Mouse (Mus musculus): Measurements from ENCODE around the gene Phka1. TPM values are rescaled to one million over a fixed set of nuclear protein-coding genes. Genes with fewer than 3 reads are reported as not detected.
A peak's percentile ranks its signal among the peaks of the same experiment; 100 is the strongest.
"Not testable (repeated sequence)": the region's sequence is repeated elsewhere in the genome, so short reads cannot be mapped to it uniquely, and the experiment has no call there.

Phka1 gene
- 0.71 and 1.1 TPM in 2 replicates for polyA plus RNA-seq (2015; fragmentation: Nextera tagmentation; extraction: Ambion mirVana)

DNA sequence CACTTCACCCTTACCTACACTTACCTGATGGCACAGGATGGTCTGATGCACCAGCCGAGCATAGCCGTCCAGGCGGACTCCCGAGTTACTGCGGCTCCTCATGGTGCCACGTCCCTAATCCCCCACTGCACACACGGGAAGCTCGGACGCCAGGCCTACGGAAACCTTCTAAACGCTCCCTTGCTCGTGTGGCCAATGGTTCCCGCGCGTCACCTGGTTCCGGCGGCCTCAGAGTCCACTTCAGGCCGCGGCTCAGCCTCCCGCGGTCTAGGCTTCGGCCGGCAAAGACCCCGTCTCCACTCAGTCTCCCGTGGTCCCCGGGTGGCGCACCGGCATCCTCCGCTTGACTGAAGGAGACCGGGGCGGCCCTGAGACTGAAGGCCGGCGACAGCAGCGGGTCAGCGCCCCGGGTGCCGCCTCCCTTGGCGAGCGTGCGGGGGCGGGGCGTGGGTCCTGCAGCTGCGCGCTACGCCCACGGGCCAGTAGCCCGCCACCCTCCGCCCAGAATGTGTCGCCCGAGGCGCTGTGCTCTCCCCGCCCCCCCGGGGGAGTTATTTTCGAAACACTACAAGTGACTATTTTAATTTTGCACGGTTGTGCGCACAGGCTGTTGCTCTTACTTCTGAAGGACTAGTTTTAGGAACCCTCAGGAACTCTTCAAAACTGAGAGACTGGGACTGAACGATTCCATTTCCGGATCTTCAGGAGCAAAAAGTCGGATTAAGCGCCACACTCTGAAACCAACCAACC lies at the start of gene Phka1:
TSS of gene Phka1 (minus strand) at position 424 of the 750 bp plus-strand sequence.
- Histone ChIP-seq H3K27ac (ENCODE audit: low read length) (no peak within 1 kb of the TSS), H3K9ac (ENCODE audit: low read depth, low read length) (peak within 1 kb of the TSS; percentile 7; the same call in 1 of the 2 replicates), H3K4me2 (ENCODE audit: low read depth, low read length) (peak within 1 kb of the TSS; percentile 62), H3K36me3 (ENCODE audit: control insufficient read depth, insufficient read depth) (no peaks in the 10 kb centered on the region), H3K4me1 (ENCODE audit: control insufficient read depth, low read depth, low read length) (no peaks in the 10 kb centered on the region), H3K27me3 (ENCODE audit: control insufficient read depth, insufficient read depth, low read depth, low read length) (peaks cover 8% of the 10 kb centered on the region), H3K9me3 (replicated peaks; ENCODE audit: control insufficient read depth, low read length) (no peaks in the 10 kb centered on the region), H3K4me3 (ENCODE audit: low read depth, low read length) (peak within 1 kb of the TSS; percentile 60)
- WGBS (ENCODE audit: insufficient replicate concordance), result 24% methylated on average over 60 of the region's 60 CpGs
- peak; percentile 79 for ATAC-seq (ENCODE audit: low read depth)

GRCm38 (mm10) chrX:102689252-102689651 lies 45.2 kb upstream of the Phka1 start:
- WGBS (ENCODE audit: insufficient replicate concordance), result 14% methylated on average over 3 of the region's 4 CpGs
- H3K9ac ChIP-seq (ENCODE audit: low read depth, low read length); H3K36me3 ChIP-seq (ENCODE audit: control insufficient read depth, insufficient read depth); H3K27ac ChIP-seq (ENCODE audit: low read length); ATAC-seq (ENCODE audit: low read depth); H3K4me1 ChIP-seq (ENCODE audit: control insufficient read depth, low read depth, low read length); H3K9me3 ChIP-seq (replicated peaks; ENCODE audit: control insufficient read depth, low read length); H3K27me3 ChIP-seq (ENCODE audit: control insufficient read depth, insufficient read depth, low read depth, low read length); H3K4me3 ChIP-seq (ENCODE audit: low read depth, low read length); H3K4me2 ChIP-seq (ENCODE audit: low read depth, low read length): not testable (repeated sequence)

DNA sequence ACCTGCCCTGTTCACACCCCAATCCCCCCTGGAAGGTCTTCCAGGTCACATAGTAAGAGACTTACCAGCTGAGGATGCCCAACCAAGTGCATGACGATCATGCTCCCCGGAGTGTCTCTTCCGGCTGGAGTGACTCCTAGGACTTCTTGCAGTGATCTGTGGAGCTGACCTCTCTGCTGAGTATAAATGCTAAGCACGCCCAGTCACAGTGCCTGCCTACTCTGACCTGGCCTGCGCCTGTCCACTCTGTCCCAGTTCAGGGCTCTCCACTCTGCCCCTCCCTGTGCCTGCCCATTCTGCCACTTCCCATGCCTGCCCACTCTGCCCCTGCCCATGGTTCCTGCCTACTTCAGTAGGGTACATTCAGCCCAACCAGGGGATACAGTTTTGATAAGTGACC lies 42.8 kb upstream of the Phka1 start, which contains the start of gene Gm3880:
TSS of gene Gm3880 (minus strand) at position 101 of the 400 bp plus-strand sequence.
- H3K27me3 ChIP-seq (ENCODE audit: control insufficient read depth, insufficient read depth, low read depth, low read length); ATAC-seq (ENCODE audit: low read depth); H3K4me3 ChIP-seq (ENCODE audit: low read depth, low read length); H3K4me1 ChIP-seq (ENCODE audit: control insufficient read depth, low read depth, low read length); H3K9me3 ChIP-seq (replicated peaks; ENCODE audit: control insufficient read depth, low read length); H3K9ac ChIP-seq (ENCODE audit: low read depth, low read length); H3K27ac ChIP-seq (ENCODE audit: low read length); H3K36me3 ChIP-seq (ENCODE audit: control insufficient read depth, insufficient read depth); H3K4me2 ChIP-seq (ENCODE audit: low read depth, low read length): not testable (repeated sequence)
- 70% methylated on average over 4 of the region's 5 CpGs for WGBS (ENCODE audit: insufficient replicate concordance)

DNA sequence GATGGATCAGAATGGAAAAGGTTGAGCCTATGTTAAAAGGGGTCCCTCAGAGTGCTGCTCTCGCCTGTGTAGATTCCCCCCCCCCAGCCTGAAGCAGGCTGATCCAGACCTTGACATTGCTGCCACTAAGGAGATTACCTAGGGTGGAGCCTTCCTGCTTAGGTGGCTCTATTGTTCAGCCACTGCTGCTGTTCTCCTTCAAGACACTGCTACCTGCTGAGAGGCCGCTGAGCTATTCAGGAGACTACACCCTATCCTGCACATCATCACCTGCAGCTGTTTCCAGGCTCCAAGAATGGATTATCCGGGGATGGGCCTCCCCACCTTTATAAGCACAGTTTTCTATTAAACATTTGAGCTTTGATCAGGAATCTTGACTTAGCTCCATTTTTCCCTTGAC lies 40.7 kb upstream of the Phka1 start:
- H3K4me2 ChIP-seq (ENCODE audit: low read depth, low read length); H3K9me3 ChIP-seq (replicated peaks; ENCODE audit: control insufficient read depth, low read length); ATAC-seq (ENCODE audit: low read depth); H3K27ac ChIP-seq (ENCODE audit: low read length); H3K9ac ChIP-seq (ENCODE audit: low read depth, low read length); H3K4me1 ChIP-seq (ENCODE audit: control insufficient read depth, low read depth, low read length); H3K4me3 ChIP-seq (ENCODE audit: low read depth, low read length); H3K27me3 ChIP-seq (ENCODE audit: control insufficient read depth, insufficient read depth, low read depth, low read length); H3K36me3 ChIP-seq (ENCODE audit: control insufficient read depth, insufficient read depth): not testable (repeated sequence)
- WGBS (ENCODE audit: insufficient replicate concordance), result 50% methylated on average over 3 of the region's 3 CpGs

GRCm38 (mm10) chrX:102666641-102667040 lies 22.6 kb upstream of the Phka1 start:
- no peak for ATAC-seq (ENCODE audit: low read depth)
- Histone ChIP-seq H3K4me1 (ENCODE audit: control insufficient read depth, low read depth, low read length) (no peaks in the 10 kb centered on the region), H3K4me2 (ENCODE audit: low read depth, low read length) (no peak overlapping the region), H3K9ac (ENCODE audit: low read depth, low read length) (no peak overlapping the region), H3K27ac (ENCODE audit: low read length) (no peak overlapping the region), H3K36me3 (ENCODE audit: control insufficient read depth, insufficient read depth) (no peaks in the 10 kb centered on the region), H3K27me3 (ENCODE audit: control insufficient read depth, insufficient read depth, low read depth, low read length) (no peaks in the 10 kb centered on the region), H3K4me3 (ENCODE audit: low read depth, low read length) (no peak overlapping the region), H3K9me3 (replicated peaks; ENCODE audit: control insufficient read depth, low read length) (no peaks in the 10 kb centered on the region)
- 36% methylated on average over 2 of the region's 2 CpGs for WGBS (ENCODE audit: insufficient replicate concordance)

- Histone ChIP-seq H3K27me3 (ENCODE audit: control insufficient read depth, insufficient read depth, low read depth, low read length) (no peaks in the 10 kb centered on the region), H3K27ac (ENCODE audit: low read length) (no peak overlapping the region), H3K4me1 (ENCODE audit: control insufficient read depth, low read depth, low read length) (no peaks in the 10 kb centered on the region), H3K4me2 (ENCODE audit: low read depth, low read length) (no peak overlapping the region), H3K36me3 (ENCODE audit: control insufficient read depth, insufficient read depth) (no peaks in the 10 kb centered on the region), H3K9ac (ENCODE audit: low read depth, low read length) (no peak overlapping the region), H3K4me3 (ENCODE audit: low read depth, low read length) (no peak overlapping the region), H3K9me3 (replicated peaks; ENCODE audit: control insufficient read depth, low read length) (no peaks in the 10 kb centered on the region)
- 22% methylated on average over 3 of the region's 3 CpGs for WGBS (ENCODE audit: insufficient replicate concordance)
- ATAC-seq (ENCODE audit: low read depth), result no peak
These were observed 16.7 kb upstream of the Phka1 start for GRCm38 (mm10) chrX:102660712-102661111.

DNA sequence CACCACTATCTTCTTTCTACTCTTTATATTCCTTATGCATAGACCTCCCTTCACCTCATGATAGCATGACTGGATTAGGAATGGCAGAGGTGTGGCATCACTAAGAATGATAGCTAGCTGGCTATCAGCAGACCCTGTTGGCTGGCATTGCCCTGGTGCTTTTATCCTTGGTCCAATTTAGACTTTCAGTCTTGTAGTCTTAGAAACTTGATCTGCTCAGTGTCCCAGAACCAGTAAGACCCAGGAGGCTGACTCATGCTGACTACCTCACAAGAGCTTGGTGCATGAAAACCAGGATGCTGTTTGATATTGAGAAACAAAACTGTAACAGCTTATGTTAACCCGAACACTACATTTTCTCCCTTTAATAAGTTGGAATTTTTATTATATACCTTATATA lies 1.6 kb upstream of the Phka1 start:
- no peak for ATAC-seq (ENCODE audit: low read depth)
- Histone ChIP-seq H3K27me3 (ENCODE audit: control insufficient read depth, insufficient read depth, low read depth, low read length) (peaks cover 8% of the 10 kb centered on the region), H3K4me2 (ENCODE audit: low read depth, low read length) (no peak overlapping the region), H3K9me3 (replicated peaks; ENCODE audit: control insufficient read depth, low read length) (no peaks in the 10 kb centered on the region), H3K27ac (ENCODE audit: low read length) (no peak overlapping the region), H3K4me1 (ENCODE audit: control insufficient read depth, low read depth, low read length) (no peaks in the 10 kb centered on the region), H3K36me3 (ENCODE audit: control insufficient read depth, insufficient read depth) (no peaks in the 10 kb centered on the region), H3K9ac (ENCODE audit: low read depth, low read length) (no peak overlapping the region), H3K4me3 (ENCODE audit: low read depth, low read length) (no peak overlapping the region)
- 49% methylated on average over 1 of the region's 1 CpGs for WGBS (ENCODE audit: insufficient replicate concordance)

GRCm38 (mm10) chrX:102645146-102645545 lies 1.1 kb upstream of the Phka1 start:
- 41% methylated on average over 6 of the region's 6 CpGs for WGBS (ENCODE audit: insufficient replicate concordance)
- peaks cover 8% of the 10 kb centered on the region for H3K27me3 ChIP-seq (ENCODE audit: control insufficient read depth, insufficient read depth, low read depth, low read length)
- H3K9me3 ChIP-seq (replicated peaks; ENCODE audit: control insufficient read depth, low read length), result no peaks in the 10 kb centered on the region
- no peaks in the 10 kb centered on the region for H3K36me3 ChIP-seq (ENCODE audit: control insufficient read depth, insufficient read depth)
- ATAC-seq (ENCODE audit: low read depth), result no peak
- H3K27ac ChIP-seq (ENCODE audit: low read length), result no peak overlapping the region
- H3K9ac ChIP-seq (ENCODE audit: low read depth, low read length), result no peak overlapping the region
- no peaks in the 10 kb centered on the region for H3K4me1 ChIP-seq (ENCODE audit: control insufficient read depth, low read depth, low read length)
- H3K4me3 ChIP-seq (ENCODE audit: low read depth, low read length), result peak overlapping the region; percentile 60; the same call in 1 of the 2 replicates
- H3K4me2 ChIP-seq (ENCODE audit: low read depth, low read length), result peak overlapping the region; percentile 62

- Histone ChIP-seq H3K4me3 (ENCODE audit: low read depth, low read length) (peak overlapping the region; percentile 60), H3K36me3 (ENCODE audit: control insufficient read depth, insufficient read depth) (no peaks in the 10 kb centered on the region), H3K27ac (ENCODE audit: low read length) (no peak overlapping the region), H3K27me3 (ENCODE audit: control insufficient read depth, insufficient read depth, low read depth, low read length) (peaks cover 8% of the 10 kb centered on the region), H3K9me3 (replicated peaks; ENCODE audit: control insufficient read depth, low read length) (no peaks in the 10 kb centered on the region), H3K4me1 (ENCODE audit: control insufficient read depth, low read depth, low read length) (no peaks in the 10 kb centered on the region), H3K4me2 (ENCODE audit: low read depth, low read length) (peak overlapping the region; percentile 62), H3K9ac (ENCODE audit: low read depth, low read length) (peak overlapping the region; percentile 7; the same call in 1 of the 2 replicates)
- WGBS (ENCODE audit: insufficient replicate concordance), result 13% methylated on average over 8 of the region's 8 CpGs
- no peak for ATAC-seq (ENCODE audit: low read depth)
These were observed 516 bp upstream of the Phka1 start for GRCm38 (mm10) chrX:102644573-102644951.

All from liver, embryonic 16.5 days (tissue).